Mouse (Mus musculus): Measurements from ENCODE around the gene Spg20. TPM values are rescaled to one million over a fixed set of nuclear protein-coding genes. Genes with fewer than 3 reads are reported as not detected.

Spg20 gene
- polyA plus RNA-seq, 1 experiment from 2014 or later, result 18.7 TPM

GRCm38 (mm10) chr3:55172478-55172877 lies 60.6 kb downstream of the Spg20 start:
- no peak overlapping the region for H3K4me2 ChIP-seq (replicated peaks; ENCODE audit: low read depth, low read length)
- WGBS, result 54% methylated on average over 3 of the region's 3 CpGs
- H3K4me1 ChIP-seq (ENCODE audit: insufficient read depth, low read depth, low read length), result no peaks in the 10 kb centered on the region
- no peaks in the 10 kb centered on the region for H3K9me3 ChIP-seq (ENCODE audit: low read length)
- H3K27ac ChIP-seq (ENCODE audit: low read length), result no peak overlapping the region
- H3K27me3 ChIP-seq (replicated peaks; ENCODE audit: insufficient read depth, low read length), result no peaks in the 10 kb centered on the region
- DNase-seq (ENCODE audit: low spot score) (no peak), ATAC-seq (no peak)
- TF ChIP-seq CTCF (IDR thresholded peaks at IDR 0.05) (no peak; the same call in 1 of the 2 replicates), EP300 (IDR thresholded peaks at IDR 0.05) (no peak)
- no peak overlapping the region for H3K9ac ChIP-seq (replicated peaks; ENCODE audit: low read depth)
- no peak overlapping the region for H3K4me3 ChIP-seq (ENCODE audit: low read depth, low read length)
- H3K36me3 ChIP-seq (ENCODE audit: insufficient read depth, low read length), result no peaks in the 10 kb centered on the region

- H3K4me2 ChIP-seq (replicated peaks; ENCODE audit: low read depth, low read length), result no peak overlapping the region
- no peak for TF ChIP-seq EP300 (IDR thresholded peaks at IDR 0.05)
- H3K27me3 ChIP-seq (replicated peaks; ENCODE audit: insufficient read depth, low read length), result no peaks in the 10 kb centered on the region
- WGBS, result 47% methylated on average over 6 of the region's 6 CpGs
- H3K9me3 ChIP-seq (ENCODE audit: low read length), result no peaks in the 10 kb centered on the region
- ATAC-seq, result no peak
- H3K4me3 ChIP-seq (ENCODE audit: low read depth, low read length), result no peak overlapping the region
- H3K9ac ChIP-seq (replicated peaks; ENCODE audit: low read depth), result no peak overlapping the region
- H3K36me3 ChIP-seq (ENCODE audit: insufficient read depth, low read length), result no peaks in the 10 kb centered on the region
- H3K4me1 ChIP-seq (ENCODE audit: insufficient read depth, low read depth, low read length), result no peaks in the 10 kb centered on the region
- DNase-seq (ENCODE audit: low spot score), result no peak
- no peak overlapping the region for H3K27ac ChIP-seq (ENCODE audit: low read length)
Observed at GRCm38 (mm10) chr3:55177271-55177670, 65.4 kb downstream of the Spg20 start.

- Histone ChIP-seq H3K36me3 (ENCODE audit: insufficient read depth, low read length) (no peaks in the 10 kb centered on the region), H3K4me1 (ENCODE audit: insufficient read depth, low read depth, low read length) (no peaks in the 10 kb centered on the region), H3K9me3 (ENCODE audit: low read length) (no peaks in the 10 kb centered on the region), H3K4me3 (ENCODE audit: low read depth, low read length) (no peak within 1 kb of the TSS), H3K4me2 (replicated peaks; ENCODE audit: low read depth, low read length) (no peak within 1 kb of the TSS), H3K9ac (replicated peaks; ENCODE audit: low read depth) (no peak within 1 kb of the TSS), H3K27ac (ENCODE audit: low read length) (no peak within 1 kb of the TSS), H3K27me3 (replicated peaks; ENCODE audit: insufficient read depth, low read length) (no peaks in the 10 kb centered on the region)
- WGBS, result 89% methylated on average over 22 of the region's 22 CpGs
- ATAC-seq (no peak), DNase-seq (ENCODE audit: low spot score) (no peak)
- TF ChIP-seq EP300 (IDR thresholded peaks at IDR 0.05) (no peak), CTCF (IDR thresholded peaks at IDR 0.05) (no peak)
Observed at GRCm38 (mm10) chr3:55181766-55182165, 69.9 kb downstream of the Spg20 start, which contains the start of gene Sohlh2. Gene Sohlh2 (plus strand): TSS chr3:55182028.

Small RNAs within 50 kb of the gene (microRNA-seq; reads per million reads assigned to microRNA genes)
- gene Gm22029, result not detected

Other genes starting within 250 kb of the Spg20 start
- not detected in 2 replicates for gene Sertm1, start 196.2 kb upstream of the Spg20 start, polyA plus RNA-seq (2015; fragmentation: Nextera tagmentation; extraction: Ambion mirVana)
- gene Ccna1, start 56.6 kb upstream of the Spg20 start, polyA plus RNA-seq (2015; fragmentation: Nextera tagmentation; extraction: Ambion mirVana), result 10.7 and 11.9 TPM in 2 replicates
- 0.06 TPM in 1 of 2 replicates, not detected in the other for gene Ccdc169, start 25.2 kb downstream of the Spg20 start, polyA plus RNA-seq (2015; fragmentation: Nextera tagmentation; extraction: Ambion mirVana)
- gene Sohlh2, start 69.9 kb downstream of the Spg20 start, polyA plus RNA-seq (2015; fragmentation: Nextera tagmentation; extraction: Ambion mirVana), result not detected in 2 replicates
- gene Dclk1, start 130.3 kb downstream of the Spg20 start, polyA plus RNA-seq (2015; fragmentation: Nextera tagmentation; extraction: Ambion mirVana), result 3.1 and 4.0 TPM in 2 replicates